Mouse (Mus musculus) lung, adult 2 months (tissue): ENCODE data around the gene Shisal1. TPM values are rescaled to one million over a fixed set of nuclear protein-coding genes. Genes with fewer than 3 reads are reported as not detected.

Source experiments
- DNase-seq: peaks from one replicate; pipeline ENCODE4 v3.0.0; 2022
- H3K4me1 ChIP-seq: fragments of 200-500 bp; 2 replicates; pipeline ENCODE4 v1.6.1; 2011; ENCODE audit warnings: low read length; ENCODE audit not compliant: control insufficient read depth, insufficient read depth
- H3K4me3 ChIP-seq: fragments of 200-500 bp; replicated peaks from 2 replicates; pipeline ENCODE3; 2011; ENCODE audit warnings: low read depth, mild to moderate bottlenecking, control low read depth, low read length; ENCODE audit errors: extremely low read depth
- CTCF ChIP-seq: fragments of 200-500 bp; IDR thresholded peaks from 2 replicates; pipeline ENCODE4 v1.5.1; 2011; ENCODE audit warnings: mild to moderate bottlenecking, low read length, control low read depth; ENCODE audit not compliant: insufficient read depth
- POLR2A ChIP-seq: fragments of 200-500 bp; IDR thresholded peaks from 2 replicates; pipeline ENCODE4 v1.6.1; 2011; ENCODE audit warnings: low read depth, mild to moderate bottlenecking, control low read depth, low read length, borderline replicate concordance; ENCODE audit errors: extremely low read depth
- WGBS: fragments of 180-500 bp; shearing (Covaris S2); methylation state at CpG from one replicate; pipeline ENCODE4 v1.1.7; 2018; 5-methylcytosine and 5-hydroxymethylcytosine counted together
- polyA plus RNA-seq: library from polyadenylated mRNA; depleted of rRNA; stranded (reverse); fragments of >200 nt; gene quantifications from 2 replicates; pipeline ENCODE4 v1.2.3, GENCODE M21; 2012; rRNA removed

The Shisal1 gene
- 6.2 and 9.4 TPM in 2 replicates for polyA plus RNA-seq

DNA sequence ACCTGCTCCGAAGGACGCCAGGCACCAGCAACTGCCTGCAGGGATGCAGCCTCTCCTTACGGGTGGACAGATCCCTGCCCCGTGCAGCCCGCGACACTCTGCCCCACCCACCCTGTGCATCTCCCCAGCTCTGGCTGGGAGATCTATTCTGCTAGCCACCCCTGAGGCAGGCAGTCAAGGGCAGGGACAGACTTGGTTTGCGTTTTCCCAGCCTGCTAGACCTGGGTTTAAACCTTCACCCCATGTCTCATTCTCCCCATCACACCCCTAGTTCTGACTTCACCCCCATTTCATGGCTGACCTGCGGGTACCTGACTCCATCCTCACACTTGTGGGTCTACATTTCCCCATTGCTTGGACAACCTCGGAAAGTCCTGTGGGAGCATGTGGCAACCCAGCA, at the start of gene Shisal1:
Shisal1 (minus strand) TSS at position 101 of the 400 bp plus-strand sequence.
- no peak for DNase-seq
- TF ChIP-seq CTCF, result no peak
- TF ChIP-seq POLR2A, result no peak
- WGBS, result 24% methylated on average over 9 of the region's 9 CpGs
- H3K4me1 ChIP-seq, result no peaks in the 10 kb centered on the region
- peak within 1 kb of the TSS; percentile 14 for H3K4me3 ChIP-seq

DNA sequence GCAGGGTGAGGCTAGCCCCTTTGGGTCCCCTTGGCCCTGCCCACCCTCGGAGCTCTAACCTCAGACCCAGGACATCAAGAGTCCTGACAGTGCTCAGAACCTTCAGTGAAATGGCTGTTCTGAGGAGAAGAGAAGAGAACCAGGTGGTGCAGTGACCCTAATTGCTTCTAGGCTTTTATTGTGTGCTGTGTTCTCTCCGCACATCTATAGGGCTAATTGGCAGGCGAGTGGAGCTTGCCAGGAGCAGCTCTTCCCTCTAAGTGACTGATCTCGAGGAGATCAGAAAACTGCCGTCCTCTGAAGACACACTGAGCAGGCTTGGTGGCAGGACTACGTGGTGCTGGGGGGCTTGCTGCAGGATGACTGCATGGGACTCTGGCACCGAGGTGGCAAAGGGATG, 43.6 kb upstream of the Shisal1 start:
- WGBS, result 63% methylated on average over 7 of the region's 7 CpGs
- no peak for DNase-seq
- TF ChIP-seq POLR2A (no peak), CTCF (no peak)
- H3K4me3 ChIP-seq, result no peak overlapping the region
- H3K4me1 ChIP-seq, result no peaks in the 10 kb centered on the region

DNA sequence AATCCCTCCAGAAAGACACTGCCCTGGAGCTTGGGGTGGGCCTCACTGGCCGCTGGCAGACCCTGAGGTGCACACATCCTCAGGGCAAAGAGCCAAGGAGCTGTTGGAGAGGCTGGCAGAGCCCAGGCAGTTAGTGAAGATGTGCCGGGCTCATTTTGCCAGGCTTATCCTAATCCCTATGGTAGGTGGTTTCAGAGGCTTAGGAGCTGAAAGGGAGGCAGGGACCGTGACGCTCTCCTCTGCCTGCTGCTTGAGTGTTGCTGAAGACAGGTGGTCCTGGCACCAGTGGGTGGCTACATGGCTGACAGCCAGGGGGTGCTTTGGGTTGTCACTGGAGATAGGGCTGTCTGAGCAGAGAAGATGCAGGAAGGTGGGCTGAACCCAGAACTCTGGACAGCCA, 37.4 kb upstream of the Shisal1 start:
- 71% methylated on average over 4 of the region's 4 CpGs for WGBS
- TF ChIP-seq CTCF (no peak), POLR2A (no peak)
- Histone ChIP-seq H3K4me1 (no peaks in the 10 kb centered on the region), H3K4me3 (no peak overlapping the region)
- DNase-seq, result no peak

DNA sequence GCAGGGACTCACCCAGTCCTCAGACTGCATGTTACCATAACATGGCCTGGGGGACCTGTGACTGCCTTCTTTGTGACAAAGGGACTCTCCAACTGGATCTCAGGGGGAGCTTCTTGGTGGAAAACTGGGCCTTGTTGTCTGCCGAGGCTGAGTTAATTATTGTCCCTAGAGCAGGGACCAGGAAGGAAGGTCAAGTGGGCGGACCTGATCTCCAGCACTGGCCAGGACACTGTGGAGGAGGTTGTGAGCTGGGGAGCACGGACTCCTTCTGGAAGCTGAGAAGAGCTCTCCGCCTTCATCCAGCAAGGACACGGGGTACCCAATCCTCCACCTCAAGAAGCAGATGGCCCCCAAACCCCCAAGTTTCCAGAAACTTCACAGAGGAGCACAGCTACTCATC, 36.7 kb upstream of the Shisal1 start:
- 48% methylated on average over 5 of the region's 5 CpGs for WGBS
- no peak for DNase-seq
- no peak for TF ChIP-seq CTCF
- TF ChIP-seq POLR2A, result no peak
- Histone ChIP-seq H3K4me1 (no peaks in the 10 kb centered on the region), H3K4me3 (no peak overlapping the region)

DNA sequence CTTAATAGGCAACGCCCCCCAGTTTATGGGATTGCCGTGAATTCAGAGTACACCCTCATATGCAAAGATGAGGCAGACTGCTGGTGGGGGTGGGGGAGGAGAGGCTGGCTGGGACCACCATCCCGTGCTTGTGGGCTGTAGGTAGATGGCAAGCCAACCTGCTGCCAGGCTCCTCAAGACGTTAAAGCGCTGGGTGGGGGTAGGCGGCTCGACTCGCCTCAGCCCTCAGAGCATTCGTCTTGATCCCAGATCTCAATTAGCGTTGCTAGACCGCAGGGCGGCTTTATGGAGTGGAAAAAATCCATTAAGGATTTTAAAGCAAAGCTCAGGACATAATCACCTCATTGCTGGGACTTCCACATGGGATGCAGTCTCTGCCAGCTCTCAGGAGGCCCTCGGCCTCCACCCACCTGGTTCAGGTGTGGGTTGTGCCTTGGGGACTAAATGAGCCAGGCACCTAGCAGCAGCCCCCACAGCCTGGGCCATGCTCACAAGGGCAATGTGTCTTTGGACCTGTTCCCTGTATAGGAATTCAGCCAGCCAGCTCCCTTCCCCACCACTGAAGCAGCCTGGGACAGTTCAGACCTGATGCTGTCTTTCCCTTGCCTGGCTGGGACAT, 34.5 kb upstream of the Shisal1 start:
- no peaks in the 10 kb centered on the region for H3K4me1 ChIP-seq
- TF ChIP-seq POLR2A (no peak), CTCF (no peak)
- no peak for DNase-seq
- H3K4me3 ChIP-seq, result no peak overlapping the region
- 69% methylated on average over 13 of the region's 13 CpGs for WGBS

DNA sequence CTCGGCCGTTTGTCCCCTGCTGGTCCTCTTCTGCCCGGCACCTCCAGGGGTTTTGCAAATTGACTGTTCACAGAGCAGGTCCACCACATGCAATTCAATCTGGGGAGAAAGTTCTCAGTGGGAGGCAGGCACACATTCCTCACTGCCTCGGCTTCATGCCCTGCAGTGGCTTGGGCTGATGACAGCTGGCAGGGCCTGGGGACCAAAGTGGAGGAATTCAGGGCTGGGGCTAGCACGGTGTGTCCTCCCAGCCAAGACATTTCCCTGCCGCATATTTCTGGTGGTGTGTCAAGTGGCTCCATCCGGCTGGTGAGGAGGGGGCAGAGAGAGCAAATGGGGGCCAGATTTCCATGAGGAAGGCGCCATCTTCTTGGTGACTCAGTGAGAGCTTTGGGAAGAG, 22.5 kb upstream of the Shisal1 start:
- TF ChIP-seq CTCF (no peak), POLR2A (no peak)

DNA sequence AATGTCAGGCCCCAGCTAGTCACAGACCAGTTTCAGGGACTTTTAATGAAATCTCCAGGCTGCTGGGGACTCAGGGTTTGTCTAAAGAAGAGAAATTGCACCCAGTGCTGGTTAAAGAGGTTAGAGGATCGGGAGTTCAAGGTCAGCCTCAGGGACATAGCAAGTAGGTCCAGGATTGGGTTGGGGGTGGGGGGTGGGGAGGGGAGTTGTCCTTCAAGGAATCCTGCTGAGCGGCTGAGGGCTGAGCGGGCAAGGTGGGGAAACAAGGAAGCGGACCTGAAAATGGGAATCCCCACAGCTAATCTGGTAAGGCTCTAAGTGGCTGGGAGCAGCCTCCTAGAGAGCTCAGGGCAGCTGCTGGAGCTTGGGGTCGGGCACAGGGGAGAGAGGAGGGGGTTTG, 20.9 kb upstream of the Shisal1 start:
- TF ChIP-seq POLR2A, result no peak
- TF ChIP-seq CTCF, result no peak
- 53% methylated on average over 5 of the region's 5 CpGs for WGBS
- DNase-seq, result no peak
- Histone ChIP-seq H3K4me1 (no peaks in the 10 kb centered on the region; the same call in 1 of the 2 replicates), H3K4me3 (no peak overlapping the region)

More for the DNA sequence above, 22.5 kb upstream of the Shisal1 start:
- no peak for DNase-seq
- 36% methylated on average over 8 of the region's 8 CpGs for WGBS
- Histone ChIP-seq H3K4me3 (no peak overlapping the region), H3K4me1 (no peaks in the 10 kb centered on the region; the same call in 1 of the 2 replicates)

DNA sequence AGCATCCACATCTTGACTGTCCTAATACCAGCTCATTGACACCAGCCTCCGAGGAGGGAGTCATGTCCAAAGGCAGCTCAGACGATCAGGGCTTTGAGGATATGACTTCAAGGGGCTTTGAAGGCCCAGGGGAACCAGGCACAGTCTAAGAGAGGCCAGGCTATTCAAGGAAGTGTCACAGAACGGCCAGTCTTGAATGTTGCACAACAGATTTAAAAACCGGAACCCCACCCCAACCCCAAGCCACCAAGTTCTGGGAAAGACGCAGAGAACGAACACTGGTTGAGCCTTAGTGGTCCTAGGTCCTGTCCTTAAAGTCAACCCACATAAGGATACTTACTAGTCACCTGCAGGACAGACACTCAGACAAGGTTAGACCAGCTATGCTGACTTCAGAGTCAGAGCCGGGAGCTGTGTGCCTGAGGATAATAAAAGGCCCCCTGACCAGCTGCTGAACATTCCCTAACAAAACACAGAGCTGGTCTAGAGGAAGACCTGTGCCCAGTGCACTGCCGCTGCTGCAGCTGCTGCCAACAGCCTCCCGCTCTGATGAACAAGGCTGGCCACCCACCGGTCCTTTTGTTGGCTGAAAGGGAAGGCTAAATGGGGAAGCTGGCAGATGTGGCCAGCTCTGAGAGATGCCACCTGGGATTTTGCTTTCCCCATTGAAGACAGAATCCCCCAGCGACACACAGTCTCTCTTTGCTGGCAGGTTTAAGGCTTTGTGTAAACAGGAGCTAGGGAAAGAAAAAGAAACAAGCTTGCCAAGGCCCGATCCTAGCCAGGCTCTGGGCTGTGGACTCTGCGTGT, 19.8 kb upstream of the Shisal1 start:
- TF ChIP-seq POLR2A (no peak), CTCF (no peak)
- peak; percentile 14 for DNase-seq
- no peaks in the 10 kb centered on the region; the same call in 1 of the 2 replicates for H3K4me1 ChIP-seq
- WGBS, result 34% methylated on average over 13 of the region's 13 CpGs
- no peak overlapping the region for H3K4me3 ChIP-seq

DNA sequence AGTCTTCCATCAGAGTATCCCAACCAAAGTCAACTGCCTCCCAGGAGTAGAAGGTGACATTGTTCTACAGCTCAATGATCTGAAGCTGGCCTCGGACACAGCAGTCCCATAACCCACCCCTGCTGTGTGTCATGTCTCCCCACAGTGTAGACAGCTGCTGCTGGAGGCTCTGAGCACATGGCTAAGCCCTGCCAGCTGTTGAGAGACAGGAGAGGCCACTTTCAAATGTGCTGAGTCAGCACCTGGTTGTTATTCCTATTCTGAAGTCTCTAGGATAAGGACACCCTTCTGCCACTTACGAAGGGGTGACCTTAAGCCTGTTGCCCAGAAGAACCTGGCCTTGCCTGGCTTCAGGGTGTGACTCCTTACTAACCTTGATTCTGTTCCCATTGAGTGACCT, 14.5 kb upstream of the Shisal1 start:
- Histone ChIP-seq H3K4me1 (no peaks in the 10 kb centered on the region; the same call in 1 of the 2 replicates), H3K4me3 (no peak overlapping the region)
- no peak for DNase-seq
- 66% methylated on average over 2 of the region's 2 CpGs for WGBS
- no peak for TF ChIP-seq CTCF
- no peak for TF ChIP-seq POLR2A
